Mouse (Mus musculus) lung, adult 2 months (tissue): ENCODE results near the gene Tcf25.

Source experiments
- CTCF ChIP-seq: fragments of 200-500 bp; IDR thresholded peaks from 2 replicates; pipeline ENCODE4 v1.5.1; 2011; ENCODE audit warnings: mild to moderate bottlenecking, low read length, control low read depth; ENCODE audit not compliant: insufficient read depth
- POLR2A ChIP-seq: fragments of 200-500 bp; IDR thresholded peaks from 2 replicates; pipeline ENCODE4 v1.6.1; 2011; ENCODE audit warnings: low read depth, mild to moderate bottlenecking, control low read depth, low read length, borderline replicate concordance; ENCODE audit errors: extremely low read depth

GRCm38 (mm10) chr8:123423441-123423840 is 49.9 kb downstream of the Tcf25 start, which contains the start of gene Def8:
- TF ChIP-seq POLR2A (no peak), CTCF (no peak)
